Mouse (Mus musculus) lung, embryonic 14.5 days (tissue): ENCODE measurements around the gene Asic3. TPM values are rescaled to one million over a fixed set of nuclear protein-coding genes. Genes with fewer than 3 reads are reported as not detected.
A peak's percentile ranks its signal among the peaks of the same experiment; 100 is the strongest.
"Not testable (repeated sequence)": the region's sequence is repeated elsewhere in the genome, so short reads cannot be mapped to it uniquely, and the experiment has no call there.

Source experiments
- ATAC-seq: fragments of 200-750 bp; cut with Nextera tagmentation; 2 replicates; pipeline ENCODE4 v1.8.0; 2017; ENCODE audit warnings: mild to moderate bottlenecking, moderate TSS enrichment, moderate library complexity; ENCODE audit not compliant: insufficient read depth
- DNase-seq: peaks from one replicate; pipeline ENCODE4 v3.0.0-alpha.2; 2015
- H3K27ac ChIP-seq: fragments of 300-500 bp; sonication (generic); 2 replicates; pipeline ENCODE4 v1.5.1; 2014; ENCODE audit warnings: low read depth, mild to moderate bottlenecking, moderate library complexity
- H3K27me3 ChIP-seq: fragments of 300-500 bp; sonication (generic); 2 replicates; pipeline ENCODE4 v1.6.1; 2014; ENCODE audit warnings: low read length, control low read depth; ENCODE audit not compliant: insufficient read depth
- H3K36me3 ChIP-seq: fragments of 300-500 bp; sonication (generic); 2 replicates; pipeline ENCODE4 v1.6.1; 2014; ENCODE audit warnings: control low read depth; ENCODE audit not compliant: insufficient read depth
- H3K4me1 ChIP-seq: fragments of 300-500 bp; sonication (generic); 2 replicates; pipeline ENCODE4 v1.6.1; 2014; ENCODE audit warnings: antibody characterized with exemption, control low read depth; ENCODE audit not compliant: insufficient read depth
- H3K4me2 ChIP-seq: fragments of 300-500 bp; sonication (generic); 2 replicates; pipeline ENCODE4 v1.6.1; 2014; ENCODE audit warnings: mild to moderate bottlenecking
- H3K4me3 ChIP-seq: fragments of 300-500 bp; sonication (generic); 2 replicates; pipeline ENCODE4 v1.5.1; 2014; ENCODE audit warnings: low read depth, low read length
- H3K9ac ChIP-seq: fragments of 300-500 bp; sonication (generic); 2 replicates; pipeline ENCODE4 v1.6.1; 2014
- H3K9me3 ChIP-seq: fragments of 300-500 bp; sonication (generic); 2 replicates; pipeline ENCODE4 v1.6.1; 2016; ENCODE audit warnings: low read depth, low read length, control low read depth
- CTCF ChIP-seq: IDR thresholded peaks from 2 replicates; pipeline ENCODE4 v1.5.1; 2016; ENCODE audit warnings: antibody characterized with exemption, low read depth
- WGBS: fragments of 180-500 bp; shearing (Covaris S2); extraction: QIAGEN DNeasy Blood & Tissue Kit; methylation state at CpG from one replicate; pipeline ENCODE4 v1.1.7; 2014; 5-methylcytosine and 5-hydroxymethylcytosine counted together
- polyA plus RNA-seq: library from polyadenylated mRNA; unstranded; fragments of >200 nt; fragmentation: Nextera tagmentation; extraction: Ambion mirVana; gene quantifications from 2 replicates; pipeline ENCODE4 v1.2.1, GENCODE M21; 2014

Asic3 gene
- polyA plus RNA-seq, 1 experiment from 2014 or later: not detected

GRCm38 (mm10) chr5:24393392-24393997 lies 19.7 kb upstream of the Asic3 start, which contains the start of gene Abcb8:
Gene Abcb8, plus strand, starts transcription at chr5:24393663.
- Histone ChIP-seq H3K9me3 (no peaks in the 10 kb centered on the region), H3K4me3 (peak within 1 kb of the TSS; percentile 54), H3K4me1 (no peaks in the 10 kb centered on the region), H3K27ac (peak within 1 kb of the TSS; percentile 65; the same call in 1 of the 2 replicates), H3K27me3 (peaks cover 4% of the 10 kb centered on the region), H3K4me2 (peak within 1 kb of the TSS; percentile 72), H3K9ac (peak within 1 kb of the TSS; percentile 47), H3K36me3 (no peaks in the 10 kb centered on the region)
- peak; percentile 85 for TF ChIP-seq CTCF
- WGBS: 18% methylated on average over 7 of the region's 7 CpGs
- DNase-seq: peak; percentile 87
- no peak for ATAC-seq

GRCm38 (mm10) chr5:24394165-24394894 lies 18.9 kb upstream of the Asic3 start:
- peak overlapping the region; percentile 72 for H3K4me2 ChIP-seq
- ATAC-seq (peak; percentile 98), DNase-seq (peak; percentile 97)
- H3K4me3 ChIP-seq: peak overlapping the region; percentile 54
- peak; percentile 81 for TF ChIP-seq CTCF
- H3K27ac ChIP-seq: peak overlapping the region; percentile 65; the same call in 1 of the 2 replicates
- WGBS: under 1% methylated on average over 36 of the region's 36 CpGs
- H3K9ac ChIP-seq: peak overlapping the region; percentile 47
- H3K9me3 ChIP-seq: no peaks in the 10 kb centered on the region
- no peaks in the 10 kb centered on the region for H3K4me1 ChIP-seq
- no peaks in the 10 kb centered on the region for H3K27me3 ChIP-seq
- H3K36me3 ChIP-seq: no peaks in the 10 kb centered on the region

GRCm38 (mm10) chr5:24396254-24396653 lies 16.9 kb upstream of the Asic3 start:
- H3K27ac ChIP-seq, H3K4me2 ChIP-seq, H3K27me3 ChIP-seq, H3K9ac ChIP-seq, H3K36me3 ChIP-seq, ATAC-seq, H3K4me1 ChIP-seq, H3K9me3 ChIP-seq, H3K4me3 ChIP-seq, DNase-seq: not testable (repeated sequence)
- 92% methylated on average over 6 of the region's 6 CpGs for WGBS

GRCm38 (mm10) chr5:24399686-24400085 lies 13.5 kb upstream of the Asic3 start:
- H3K4me3 ChIP-seq: no peak overlapping the region
- H3K27ac ChIP-seq: no peak overlapping the region
- no peak for DNase-seq
- H3K4me1 ChIP-seq: no peaks in the 10 kb centered on the region
- TF ChIP-seq CTCF: no peak
- no peak for ATAC-seq
- 70% methylated on average over 10 of the region's 10 CpGs for WGBS
- H3K9ac ChIP-seq: no peak overlapping the region
- H3K36me3 ChIP-seq: peaks cover 24% of the 10 kb centered on the region; the same call in 1 of the 2 replicates
- H3K9me3 ChIP-seq: no peaks in the 10 kb centered on the region
- H3K4me2 ChIP-seq: no peak overlapping the region
- no peaks in the 10 kb centered on the region for H3K27me3 ChIP-seq

GRCm38 (mm10) chr5:24400362-24400761 lies 12.8 kb upstream of the Asic3 start:
- TF ChIP-seq CTCF: no peak
- ATAC-seq (no peak), DNase-seq (no peak)
- H3K4me2 ChIP-seq: no peak overlapping the region
- H3K9me3 ChIP-seq: no peaks in the 10 kb centered on the region
- H3K4me1 ChIP-seq: no peaks in the 10 kb centered on the region
- no peak overlapping the region for H3K27ac ChIP-seq
- no peak overlapping the region for H3K4me3 ChIP-seq
- H3K9ac ChIP-seq: no peak overlapping the region
- 88% methylated on average over 11 of the region's 11 CpGs for WGBS
- H3K27me3 ChIP-seq: no peaks in the 10 kb centered on the region
- peaks cover 24% of the 10 kb centered on the region; the same call in 1 of the 2 replicates for H3K36me3 ChIP-seq

GRCm38 (mm10) chr5:24400911-24401605 lies 12.1 kb upstream of the Asic3 start:
- ATAC-seq (no peak), DNase-seq (no peak)
- no peak overlapping the region for H3K9ac ChIP-seq
- H3K27ac ChIP-seq: no peak overlapping the region
- H3K4me3 ChIP-seq: no peak overlapping the region
- 86% methylated on average over 5 of the region's 5 CpGs for WGBS
- no peaks in the 10 kb centered on the region for H3K9me3 ChIP-seq
- H3K4me2 ChIP-seq: no peak overlapping the region
- peaks cover 26% of the 10 kb centered on the region; the same call in 1 of the 2 replicates for H3K36me3 ChIP-seq
- no peaks in the 10 kb centered on the region for H3K27me3 ChIP-seq
- no peak for TF ChIP-seq CTCF
- no peaks in the 10 kb centered on the region for H3K4me1 ChIP-seq

- DNase-seq (no peak), ATAC-seq (peak; percentile 47; the same call in 1 of the 2 replicates)
- no peak overlapping the region for H3K4me3 ChIP-seq
- H3K9me3 ChIP-seq: no peaks in the 10 kb centered on the region
- H3K36me3 ChIP-seq: peaks cover 35% of the 10 kb centered on the region; the same call in 1 of the 2 replicates
- TF ChIP-seq CTCF: no peak
- no peaks in the 10 kb centered on the region for H3K27me3 ChIP-seq
- H3K4me1 ChIP-seq: no peaks in the 10 kb centered on the region
- H3K27ac ChIP-seq: no peak overlapping the region
- no peak overlapping the region for H3K4me2 ChIP-seq
- WGBS: 68% methylated on average over 9 of the region's 9 CpGs
- no peak overlapping the region for H3K9ac ChIP-seq
Observed at GRCm38 (mm10) chr5:24401969-24402368, 11.2 kb upstream of the Asic3 start.
